ENCODE assay signal across 16 mouse cellular contexts in the genomic region with DNA sequence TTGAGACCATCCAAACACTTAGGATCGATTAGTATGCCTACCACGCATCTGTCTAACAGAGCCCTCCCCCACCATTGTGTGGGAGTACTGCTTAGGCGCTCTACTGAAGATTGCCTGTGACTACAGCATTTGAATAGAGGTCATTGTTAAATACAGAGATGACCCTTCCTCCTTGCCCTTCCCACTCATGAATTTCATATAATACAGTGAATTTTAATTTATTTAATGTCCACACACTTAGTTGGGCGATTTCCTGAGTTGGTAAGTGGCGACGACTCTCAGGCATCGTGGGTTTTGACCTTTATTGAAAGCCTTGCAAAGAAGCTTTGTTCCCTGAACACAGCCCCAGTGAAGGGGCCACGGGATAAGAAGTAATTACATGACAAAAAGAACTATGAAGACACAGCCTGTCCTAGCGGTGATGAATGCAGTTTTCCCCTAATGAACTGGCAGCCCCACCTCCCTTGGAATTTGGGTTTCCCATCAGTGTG.
A peak's percentile ranks its signal among the peaks of the same experiment; 100 is the strongest.
DNase-seq lines count a peak whose midpoint lies in the region; ATAC-seq and TF ChIP-seq lines count a peak whose summit lies in the region.
"Had no signal": no experiment of that assay in that cellular context is flagged by ENCODE, and none has a peak within 500 bp of the region (broad histone marks: within the 10 kb centered on the region; RNA-seq: fewer than 3 reads in every experiment).

No protein-coding gene starts in this region.

- DNase-seq in WW6 (ENCODE audit: low read depth, low spot score), result peak; percentile 40
- peak; percentile 54 for DNase-seq in forebrain, embryonic 10.5 days (ENCODE audit: extremely low spot score, low spot score)
- peak; percentile 68 for DNase-seq in mesoderm, embryonic 11.5 days (ENCODE audit: low read depth, low spot score)
- no peak for DNase-seq in left cerebral cortex, adult 9 months (ENCODE audit: low spot score in 2 of 2)
- DNase-seq in liver, embryonic 11.5 days (ENCODE audit: low spot score), result no peak
- DNase-seq: adrenal gland, postnatal 10 days; cerebellum, postnatal 36 days; gastrocnemius, postnatal 25 days; kidney, postnatal 14 days; layer of hippocampus, postnatal 36 days; lung, adult 18-20 months had no signal

- TF ChIP-seq POLR2A in ES-Bruce4 (IDR thresholded peaks at IDR 0.05; ENCODE audit: insufficient read depth, low read length), result no peak

- ATAC-seq in liver, embryonic 11.5 days (replicated peaks; ENCODE audit: low FRiP score), result no peak
- no peak for ATAC-seq in intestine, embryonic 15.5 days
- ATAC-seq: inflammation-experienced regulatory T-cells, adult 6 months had no signal

- H3K27ac ChIP-seq in ES-Bruce4 (ENCODE audit: insufficient read depth, low read length), result no peak overlapping the region
- H3K27ac ChIP-seq in forebrain, embryonic 10.5 days, result peak overlapping the region; percentile 9; the same call in 1 of the 2 replicates
- H3K27ac ChIP-seq in liver, embryonic 11.5 days (ENCODE audit: low read depth, low read length), result no peak overlapping the region
- H3K27ac ChIP-seq in intestine, embryonic 15.5 days, result no peak overlapping the region
- H3K27ac ChIP-seq: heart, embryonic 13.5 days; limb, embryonic 13.5 days had no signal

- no peak overlapping the region for H3K4me2 ChIP-seq in liver, embryonic 11.5 days
- H3K4me2 ChIP-seq in intestine, embryonic 15.5 days (replicated peaks), result no peak overlapping the region
- H3K4me2 ChIP-seq: heart, embryonic 13.5 days; limb, embryonic 13.5 days had no signal

- TF ChIP-seq EP300 in ES-Bruce4 (IDR thresholded peaks at IDR 0.05; ENCODE audit: insufficient read depth, low read depth, low read length), result 0 out of 2 replicates have a peak, but pooled peaks have one; percentile 26

- no peaks in the 10 kb centered on the region for H3K36me3 ChIP-seq in ES-Bruce4 (ENCODE audit: control insufficient read depth, insufficient read depth, low read length, poor library complexity, severe bottlenecking)
- H3K36me3 ChIP-seq in forebrain, embryonic 10.5 days (replicated peaks), result no peaks in the 10 kb centered on the region
- no peaks in the 10 kb centered on the region for H3K36me3 ChIP-seq in liver, embryonic 11.5 days (ENCODE audit: control insufficient read depth, insufficient read depth, low read length)
- H3K36me3 ChIP-seq in intestine, embryonic 15.5 days, result no peaks in the 10 kb centered on the region
- H3K36me3 ChIP-seq: heart, embryonic 13.5 days; limb, embryonic 13.5 days had no signal

- no peaks in the 10 kb centered on the region for H3K27me3 ChIP-seq in ES-Bruce4 (ENCODE audit: control insufficient read depth, insufficient read depth, low read length, poor library complexity, severe bottlenecking)
- peaks cover 42% of the 10 kb centered on the region for H3K27me3 ChIP-seq in forebrain, embryonic 10.5 days (ENCODE audit: poor library complexity, severe bottlenecking)
- no peaks in the 10 kb centered on the region for H3K27me3 ChIP-seq in liver, embryonic 11.5 days (replicated peaks; ENCODE audit: control insufficient read depth, insufficient read depth, low read length)
- no peaks in the 10 kb centered on the region for H3K27me3 ChIP-seq in intestine, embryonic 15.5 days (replicated peaks)
- H3K27me3 ChIP-seq: heart, embryonic 13.5 days; limb, embryonic 13.5 days had no signal

- no peak for TF ChIP-seq CTCF in ES-Bruce4 (IDR thresholded peaks at IDR 0.05; ENCODE audit: low read depth, low read length)

- 33% methylated on average over 9 of the region's 9 CpGs for WGBS in forebrain, embryonic 10.5 days
- WGBS in liver, embryonic 11.5 days, result 77% methylated on average over 9 of the region's 9 CpGs
- 78% methylated on average over 9 of the region's 9 CpGs for WGBS in intestine, embryonic 15.5 days

- H3K9me3 ChIP-seq in ES-Bruce4 (replicated peaks; ENCODE audit: control insufficient read depth, insufficient read depth, low read length, poor library complexity, severe bottlenecking), result no peaks in the 10 kb centered on the region
- no peaks in the 10 kb centered on the region for H3K9me3 ChIP-seq in forebrain, embryonic 10.5 days
- H3K9me3 ChIP-seq in liver, embryonic 11.5 days (ENCODE audit: control insufficient read depth, low read length), result no peaks in the 10 kb centered on the region
- H3K9me3 ChIP-seq in intestine, embryonic 15.5 days, result no peaks in the 10 kb centered on the region
- H3K9me3 ChIP-seq: heart, embryonic 13.5 days; limb, embryonic 13.5 days had no signal

- no peak overlapping the region for H3K4me3 ChIP-seq in ES-Bruce4 (ENCODE audit: low read depth, low read length)
- H3K4me3 ChIP-seq in forebrain, embryonic 10.5 days, result 0 out of 2 replicates have a peak overlapping the region, but pooled peaks have one; percentile 0
- no peak overlapping the region for H3K4me3 ChIP-seq in liver, embryonic 11.5 days (ENCODE audit: low read depth, low read length)
- no peak overlapping the region for H3K4me3 ChIP-seq in intestine, embryonic 15.5 days (replicated peaks)
- H3K4me3 ChIP-seq: heart, embryonic 13.5 days; limb, embryonic 13.5 days had no signal

- no peak overlapping the region for H3K9ac ChIP-seq in ES-Bruce4 (ENCODE audit: low read depth, poor library complexity, severe bottlenecking)
- no peak overlapping the region for H3K9ac ChIP-seq in liver, embryonic 11.5 days (ENCODE audit: low read depth, low read length)
- H3K9ac ChIP-seq in intestine, embryonic 15.5 days, result no peak overlapping the region
- H3K9ac ChIP-seq: heart, embryonic 13.5 days; limb, embryonic 13.5 days had no signal

- no peaks in the 10 kb centered on the region for H3K4me1 ChIP-seq in ES-Bruce4 (ENCODE audit: control insufficient read depth, insufficient read depth, low read length)
- peaks cover 30% of the 10 kb centered on the region for H3K4me1 ChIP-seq in forebrain, embryonic 10.5 days
- H3K4me1 ChIP-seq in liver, embryonic 11.5 days (replicated peaks; ENCODE audit: control insufficient read depth, insufficient read depth, low read length), result no peaks in the 10 kb centered on the region
- no peaks in the 10 kb centered on the region for H3K4me1 ChIP-seq in intestine, embryonic 15.5 days (replicated peaks)
- H3K4me1 ChIP-seq: heart, embryonic 13.5 days had no signal

Comparison
In these comparisons a context has a peak if more than half of its experiments do, and no peak if none do; other contexts are left out.
1. DNase-seq: peak in WW6 (single experiment), forebrain, embryonic 10.5 days (single experiment) and mesoderm, embryonic 11.5 days (single experiment); none in left cerebral cortex, adult 9 months (0 of 2) and liver, embryonic 11.5 days (single experiment).